Mouse (Mus musculus): Measurements from ENCODE around the gene Ltbp2.

The Ltbp2 gene

DNA sequence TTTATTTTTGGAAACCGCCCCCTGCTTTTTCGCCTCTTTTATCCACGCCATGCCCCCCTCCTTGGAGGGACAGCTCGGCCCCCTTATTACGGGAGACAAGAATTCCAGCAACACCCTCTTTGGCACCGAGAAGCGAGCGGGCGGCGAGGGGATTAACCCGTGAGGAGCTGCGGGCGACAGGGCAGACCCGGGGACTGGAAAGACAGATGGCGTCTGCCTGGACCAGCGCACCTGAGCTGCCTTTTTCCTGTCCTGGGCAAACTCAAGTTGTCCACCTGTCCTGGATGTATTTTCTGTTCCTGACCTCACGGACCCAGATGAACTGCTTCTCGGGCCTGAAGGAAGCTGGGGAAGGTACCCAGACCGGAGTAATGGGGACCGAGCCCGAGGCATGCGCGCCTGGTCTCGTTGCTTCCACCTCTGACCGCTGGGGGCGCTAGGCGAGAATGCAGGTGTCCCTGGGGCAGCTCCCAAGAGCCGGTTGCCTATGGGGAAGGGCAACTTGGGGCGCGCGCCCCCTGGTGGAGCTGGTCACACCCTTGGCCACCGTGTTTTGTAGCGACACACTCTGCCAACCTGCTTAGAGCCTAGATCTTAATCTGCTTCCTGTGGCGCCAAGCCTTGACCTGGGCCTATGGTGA lies at the start of gene Ltbp2:
TSS of gene Ltbp2 (minus strand) at position 52 of the 641 bp plus-strand sequence.
- in situ Hi-C loops (cut with MboI; ENCODE audit: unreplicated experiment in 2 of 2): loop anchor here in 1 of 2 experiments (5.0 to 10.0 kb wide), 3 partner anchors 92 to 219 kb away; no protein-coding TSS in a partner anchor

DNA sequence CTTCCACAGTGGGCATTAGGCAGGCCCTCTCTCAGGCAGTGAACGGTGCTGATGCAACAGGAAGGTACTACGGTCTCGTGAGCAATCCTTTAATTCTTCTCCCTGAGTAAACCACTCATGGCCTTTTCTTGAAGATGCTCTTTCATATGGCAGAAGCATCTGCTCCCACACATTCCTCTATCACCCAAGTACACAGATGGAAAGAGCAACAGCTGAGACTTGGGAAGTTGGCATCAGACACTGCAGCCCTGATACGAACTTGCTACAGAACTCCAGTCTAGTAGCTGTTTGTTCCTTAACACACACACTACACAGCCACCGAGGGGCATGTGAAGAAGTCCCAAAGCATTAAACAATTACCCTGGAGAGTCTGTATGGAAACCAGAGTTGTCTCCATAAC lies 48.0 kb upstream of the Ltbp2 start:
- in situ Hi-C loops (cut with MboI; ENCODE audit: unreplicated experiment in 2 of 2): no loop called here

DNA sequence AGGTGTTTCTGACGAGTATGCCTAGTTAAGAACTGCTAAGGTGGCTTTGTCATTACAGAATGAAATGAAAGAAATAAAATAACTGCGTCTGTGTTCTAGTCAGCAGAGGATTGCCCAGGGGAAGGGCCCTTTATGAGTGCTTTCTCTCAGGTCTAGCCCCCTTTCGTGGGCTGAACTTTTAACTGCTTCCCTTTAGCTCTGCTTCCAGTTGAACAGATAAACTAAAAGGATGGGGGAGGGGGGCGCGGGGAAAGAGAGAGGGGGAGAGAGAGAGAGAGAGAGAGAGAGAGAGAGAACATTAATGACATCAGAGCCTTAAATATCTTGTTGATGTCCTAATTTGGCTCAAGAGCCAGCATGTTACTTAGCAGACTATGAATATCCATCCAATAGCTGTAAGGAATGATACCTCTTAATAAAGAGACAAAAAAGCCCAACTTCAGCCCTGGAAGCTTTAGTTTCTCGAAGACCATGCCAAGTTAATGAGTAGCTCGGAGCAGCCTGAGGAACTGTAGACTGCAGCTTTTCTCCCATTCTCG lies 45.6 kb upstream of the Ltbp2 start:
- in situ Hi-C loops (cut with MboI; ENCODE audit: unreplicated experiment in 2 of 2): no loop called here

DNA sequence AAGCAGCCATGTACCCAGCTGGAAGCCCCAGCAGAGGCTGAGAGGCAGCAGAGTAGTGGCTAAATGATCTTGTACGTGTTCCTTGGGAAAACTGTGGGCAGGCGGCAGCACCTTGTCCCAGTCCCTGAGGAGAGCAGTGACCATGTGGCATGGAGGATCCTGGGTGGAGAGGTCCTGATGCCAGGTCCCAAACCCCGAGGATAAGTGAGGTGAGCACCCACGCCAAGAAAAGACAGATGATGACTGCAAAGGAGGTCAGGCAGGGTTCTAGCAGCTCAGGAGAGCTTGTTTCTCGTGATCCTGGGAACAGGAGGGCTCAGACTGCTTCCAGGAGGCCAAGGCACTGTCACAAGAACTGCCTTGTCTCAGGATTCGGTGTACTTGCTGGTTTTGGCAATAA lies 42.5 kb upstream of the Ltbp2 start:
- in situ Hi-C loops (cut with MboI; ENCODE audit: unreplicated experiment in 2 of 2): no loop called here

DNA sequence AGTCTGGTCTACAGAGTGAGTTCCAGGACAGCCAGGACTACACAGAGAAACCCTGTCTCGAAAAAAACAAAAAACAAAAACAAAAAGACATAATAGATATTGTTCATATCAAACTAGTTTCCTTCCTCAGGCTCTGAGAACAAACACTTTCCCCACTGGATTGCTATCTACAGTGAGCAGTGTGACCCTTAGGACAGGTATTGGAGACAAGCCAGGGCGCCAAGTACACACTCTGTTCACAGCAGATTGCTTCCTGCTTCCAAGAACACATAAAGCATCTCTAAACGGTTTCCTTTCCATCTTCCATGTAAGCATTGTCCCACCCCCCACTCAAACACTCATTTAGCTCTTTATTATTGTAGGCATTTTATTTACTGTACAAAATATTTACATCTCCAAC lies 41.5 kb upstream of the Ltbp2 start:
- in situ Hi-C loops (cut with MboI; ENCODE audit: unreplicated experiment in 2 of 2): no loop called here

DNA sequence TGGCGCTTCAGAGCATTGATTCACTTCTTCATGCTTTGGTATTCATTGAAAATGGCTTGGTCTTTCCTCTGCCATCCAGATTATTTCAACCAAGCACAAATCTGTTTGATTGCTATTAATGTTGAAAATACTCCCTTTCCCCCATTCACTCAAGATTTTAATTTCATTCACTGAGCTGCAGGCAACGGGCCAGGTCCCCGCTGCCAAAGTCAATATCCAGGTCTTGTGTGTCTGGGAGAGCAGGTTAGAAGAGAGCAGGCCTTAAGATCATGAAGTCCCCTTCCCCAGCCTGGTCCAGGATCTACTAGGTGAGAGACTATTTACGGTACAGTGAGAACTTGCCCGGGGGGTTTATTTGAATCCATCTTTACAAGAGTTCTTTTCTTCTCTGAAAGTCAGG lies 38.6 kb upstream of the Ltbp2 start:
- in situ Hi-C loops (cut with MboI; ENCODE audit: unreplicated experiment in 2 of 2): no loop called here

DNA sequence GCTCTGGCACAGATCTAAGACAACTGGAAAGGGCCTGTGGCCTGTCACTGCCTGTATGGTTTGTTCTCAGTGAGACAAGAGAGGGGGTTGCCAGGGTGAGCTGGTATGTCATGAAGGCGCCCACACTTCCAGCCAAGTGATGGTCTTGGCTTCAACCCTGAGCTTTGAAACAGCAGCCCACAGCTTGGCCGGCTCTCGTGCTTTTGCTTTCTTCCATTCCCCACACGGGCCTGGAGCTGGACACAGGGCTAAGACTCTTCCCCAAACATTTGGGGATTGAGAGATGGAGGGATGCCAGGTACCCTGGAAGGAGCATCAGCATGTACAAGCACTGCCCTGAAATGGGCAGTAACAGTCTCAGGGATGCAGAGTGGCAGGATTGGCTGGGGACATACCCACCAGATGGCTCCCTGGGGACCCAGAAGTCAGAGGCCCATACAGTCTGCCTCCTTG lies 36.3 kb upstream of the Ltbp2 start:
- in situ Hi-C loops (cut with MboI; ENCODE audit: unreplicated experiment in 2 of 2): no loop called here

DNA sequence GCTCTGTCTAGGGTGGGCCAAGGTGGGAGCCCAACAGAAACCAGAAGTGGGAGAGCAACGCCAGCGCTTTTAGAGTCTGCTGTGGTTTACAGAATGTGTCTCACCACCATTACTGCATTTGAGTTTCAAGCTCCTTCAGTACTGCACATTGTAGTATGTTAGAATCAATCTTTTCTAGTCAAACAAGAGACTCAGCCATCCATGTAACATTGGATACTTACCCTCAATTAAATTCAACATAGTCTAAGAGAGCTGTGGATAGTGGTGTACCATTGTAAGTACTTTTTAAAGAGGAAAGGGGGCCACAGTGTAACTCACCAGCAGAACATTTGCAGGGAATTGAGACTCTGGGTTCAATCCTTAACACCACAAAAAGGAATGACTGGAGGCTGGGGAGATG lies 35.3 kb upstream of the Ltbp2 start:
- in situ Hi-C loops (cut with MboI; ENCODE audit: unreplicated experiment in 2 of 2): no loop called here

DNA sequence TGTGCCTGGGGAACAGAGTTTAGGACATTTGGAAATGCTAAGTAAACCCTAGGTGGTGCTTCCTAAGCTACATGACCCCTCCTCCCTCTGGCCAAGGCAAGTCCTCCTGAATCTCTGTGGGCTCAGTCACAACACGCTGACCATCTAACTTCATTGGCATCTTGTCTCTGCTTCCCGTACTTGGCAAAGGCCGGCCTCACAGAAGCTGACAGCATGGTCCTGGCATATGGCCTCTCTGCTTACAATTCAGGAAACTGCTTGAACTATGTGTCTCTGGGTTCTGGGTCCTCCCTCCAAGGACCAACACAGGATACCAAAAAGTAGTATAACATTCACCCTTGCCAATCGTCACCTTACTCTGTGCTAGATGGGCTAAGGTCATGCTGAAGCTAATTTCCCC lies 33.7 kb upstream of the Ltbp2 start:
- in situ Hi-C loops (cut with MboI; ENCODE audit: unreplicated experiment in 2 of 2): no loop called here

DNA sequence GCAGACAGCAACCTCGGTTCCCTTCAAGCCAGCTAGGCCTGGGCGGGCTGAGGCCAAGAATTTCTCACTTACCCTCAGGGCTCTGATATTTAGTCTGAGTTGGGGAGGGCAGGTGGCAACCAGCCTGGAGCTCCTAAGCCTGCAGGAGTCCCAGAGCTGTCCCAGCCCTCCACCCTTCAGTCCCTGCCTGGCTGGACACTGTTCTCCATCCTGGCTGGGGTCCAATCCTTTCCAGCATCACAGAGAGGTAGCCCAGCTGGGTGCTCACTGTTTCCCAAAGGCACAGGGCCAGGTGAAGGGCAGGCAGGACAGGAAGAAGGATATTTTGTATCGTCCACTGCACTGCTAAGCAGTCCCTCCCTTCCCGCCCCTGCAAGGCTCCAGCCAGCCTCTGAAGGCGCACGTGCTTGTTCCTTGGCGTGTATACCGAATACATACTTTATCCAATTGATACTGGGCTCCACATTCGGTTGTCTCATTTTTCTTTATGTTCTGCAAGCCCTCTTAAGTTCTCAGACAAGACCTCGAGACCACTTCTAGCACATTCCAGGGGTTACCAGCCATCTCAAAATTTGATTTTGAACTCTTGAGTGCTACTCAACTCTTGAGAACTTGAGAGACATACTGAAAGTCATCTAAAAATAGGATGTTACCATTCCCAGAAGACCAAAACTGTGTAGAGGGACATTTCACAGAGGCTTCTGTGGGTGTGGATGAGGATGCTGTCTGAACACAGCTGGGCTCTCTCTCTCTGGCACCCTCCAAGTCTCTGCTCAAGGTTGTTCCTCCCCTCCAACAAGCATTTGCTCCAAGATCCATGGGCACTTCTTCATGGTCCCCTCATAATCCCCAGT lies 31.5 kb upstream of the Ltbp2 start:
- in situ Hi-C loops (cut with MboI; ENCODE audit: unreplicated experiment in 2 of 2): no loop called here

DNA sequence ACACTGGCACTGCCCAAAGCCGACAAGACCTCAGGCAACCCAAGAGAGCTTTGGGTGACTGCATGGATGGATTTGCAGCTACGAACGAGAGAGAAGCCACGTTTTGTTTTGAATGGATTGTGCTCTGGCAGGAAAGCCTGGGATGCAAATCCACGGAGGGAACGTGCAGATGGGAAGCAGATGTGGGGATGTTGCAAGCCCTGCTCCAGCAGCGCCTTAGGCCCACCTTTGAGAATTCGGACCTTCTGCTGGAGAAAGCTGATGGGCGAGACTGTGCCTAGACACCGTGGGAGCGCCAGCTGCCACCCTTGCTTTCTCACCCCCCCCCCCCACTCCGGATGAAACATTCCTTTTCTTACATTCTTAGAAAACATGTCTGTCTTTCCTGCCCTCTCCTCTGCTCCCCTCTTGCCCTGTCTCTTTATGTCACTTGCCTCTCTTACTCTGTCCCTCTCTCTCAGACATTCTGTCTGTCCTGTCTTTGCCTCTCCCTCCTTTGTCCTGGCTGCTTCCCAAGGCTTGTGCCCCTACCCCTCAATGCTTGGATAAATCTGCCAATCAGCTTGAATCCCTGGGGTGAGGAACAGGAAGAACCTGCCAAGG lies 30.8 kb upstream of the Ltbp2 start:
- in situ Hi-C loops (cut with MboI; ENCODE audit: unreplicated experiment in 2 of 2): no loop called here

DNA sequence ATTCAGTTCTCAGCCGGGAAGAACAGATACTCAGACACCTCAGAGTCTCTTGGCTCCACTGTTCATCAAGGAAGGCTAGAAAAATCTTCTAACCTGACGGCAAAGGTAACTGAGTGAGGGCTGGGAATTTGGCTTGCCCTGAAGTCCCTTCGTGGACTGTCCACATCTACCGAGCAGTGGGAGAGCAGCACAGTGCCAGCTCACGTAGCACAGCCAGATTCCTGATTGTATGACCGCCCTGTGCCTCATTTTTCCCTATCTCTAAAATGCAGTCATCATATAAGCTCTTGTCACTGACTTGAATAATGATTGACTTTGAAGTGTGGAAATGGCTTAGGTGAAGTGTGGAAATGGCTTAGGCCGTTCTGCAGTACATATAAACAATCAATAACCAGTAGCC lies 28.1 kb upstream of the Ltbp2 start:
- in situ Hi-C loops (cut with MboI; ENCODE audit: unreplicated experiment in 2 of 2): no loop called here

DNA sequence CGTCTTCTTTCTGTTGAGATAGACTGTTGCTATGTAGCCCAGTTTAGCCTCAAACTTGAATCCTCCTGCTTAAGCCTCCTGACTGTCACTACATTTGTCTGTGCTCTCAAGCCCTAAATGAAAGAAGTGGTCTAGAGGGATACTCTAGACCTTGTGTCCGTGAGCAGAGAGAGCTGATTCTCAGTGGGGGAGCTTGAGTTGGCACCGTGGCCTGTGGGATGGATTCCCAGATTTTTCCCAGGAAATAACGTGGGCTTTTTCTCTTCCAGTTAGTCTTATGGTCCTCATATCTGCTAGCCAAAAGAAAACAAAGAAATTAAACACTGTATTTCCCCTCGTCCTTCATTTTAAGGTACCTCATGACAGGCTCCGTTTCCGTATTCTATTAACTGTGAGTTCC lies 24.0 kb upstream of the Ltbp2 start:
- in situ Hi-C loops (cut with MboI; ENCODE audit: unreplicated experiment in 2 of 2): no loop called here

DNA sequence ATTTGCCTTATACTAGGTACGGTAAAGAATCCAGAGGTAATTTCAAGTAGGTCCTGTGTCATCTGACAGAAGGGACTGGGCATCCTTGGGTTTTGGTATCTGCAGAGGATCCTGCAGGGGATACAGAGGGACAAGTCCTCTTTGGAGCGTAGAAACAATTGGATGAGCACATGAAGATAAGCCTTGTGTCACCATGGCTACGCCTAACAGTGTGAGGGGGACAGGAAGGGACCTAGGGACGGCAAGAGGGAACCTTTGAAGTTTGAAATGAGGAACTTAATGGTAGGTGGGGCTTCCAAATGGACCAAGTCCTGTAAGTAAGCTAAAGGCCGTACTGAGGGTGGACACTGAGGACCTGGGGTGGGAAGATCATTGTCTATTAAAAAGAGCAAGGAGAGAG lies 21.0 kb upstream of the Ltbp2 start:
- in situ Hi-C loops (cut with MboI; ENCODE audit: unreplicated experiment in 2 of 2): no loop called here

DNA sequence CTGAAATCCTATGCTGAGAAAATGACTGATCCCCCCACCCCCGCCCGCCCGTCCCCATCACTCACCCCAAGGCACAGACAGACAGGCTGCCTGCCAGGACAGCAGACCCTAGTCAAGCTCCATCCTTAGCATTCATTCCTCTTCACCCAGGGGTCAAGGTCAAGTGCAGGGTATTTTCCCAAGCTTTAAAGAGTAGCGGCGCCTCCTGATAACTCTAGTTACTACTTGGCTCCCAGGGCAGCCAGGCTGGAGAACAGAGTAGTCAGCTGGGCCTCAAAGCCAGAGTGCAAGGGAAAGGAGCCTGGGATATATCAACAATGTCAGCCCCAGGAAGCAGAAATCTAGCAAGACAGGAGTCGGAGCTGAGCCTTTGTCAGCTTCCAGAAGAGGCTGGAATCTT lies 19.9 kb upstream of the Ltbp2 start:
- in situ Hi-C loops (cut with MboI; ENCODE audit: unreplicated experiment in 2 of 2): no loop called here

DNA sequence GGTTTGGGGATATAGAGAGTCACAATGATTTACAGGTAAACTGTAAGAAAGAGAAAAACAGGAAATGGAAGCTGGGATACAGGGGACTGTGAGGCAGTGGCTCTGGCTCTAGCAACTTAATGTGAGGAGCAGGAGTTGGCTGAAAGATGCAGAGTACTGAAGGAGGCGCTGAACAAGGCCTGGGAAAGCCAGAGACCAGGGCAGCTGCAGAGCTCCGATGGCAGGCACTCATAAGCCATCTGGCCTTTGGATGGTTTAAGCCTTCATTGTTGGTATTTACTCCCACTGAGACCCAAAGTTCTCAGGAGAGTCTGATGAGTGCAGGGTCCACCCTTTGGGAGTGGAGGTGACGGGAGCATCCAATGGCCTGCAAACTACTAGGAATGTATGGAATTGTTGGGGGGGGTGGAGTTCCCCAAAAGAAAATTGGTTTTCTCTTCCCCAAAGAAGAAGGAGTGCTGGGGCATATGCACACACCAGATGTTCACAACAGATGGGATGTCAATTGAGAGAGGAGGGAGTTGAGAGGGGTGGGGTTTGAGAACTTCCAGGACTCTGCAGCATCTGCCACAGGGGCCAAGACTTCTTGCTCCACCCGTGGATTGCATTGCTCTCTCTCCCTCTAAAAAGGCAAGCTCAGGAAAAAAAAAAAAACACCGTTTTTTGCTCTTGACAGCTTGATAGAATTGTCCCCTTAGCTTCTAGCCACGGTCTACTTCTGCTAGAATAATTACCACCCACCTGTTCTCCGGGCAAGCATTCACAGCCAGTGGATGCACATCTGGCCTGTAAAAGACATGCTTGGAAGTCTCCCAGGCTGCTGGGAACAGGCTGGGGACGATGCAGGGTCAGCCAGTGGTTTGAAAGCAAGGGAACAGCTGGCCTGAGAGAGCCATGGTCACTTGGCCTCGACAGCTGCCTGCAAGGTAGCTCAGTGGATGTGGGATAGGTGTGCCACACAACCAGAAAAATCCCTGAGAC lies 17.6 kb upstream of the Ltbp2 start:
- in situ Hi-C loops (cut with MboI; ENCODE audit: unreplicated experiment in 2 of 2): no loop called here

DNA sequence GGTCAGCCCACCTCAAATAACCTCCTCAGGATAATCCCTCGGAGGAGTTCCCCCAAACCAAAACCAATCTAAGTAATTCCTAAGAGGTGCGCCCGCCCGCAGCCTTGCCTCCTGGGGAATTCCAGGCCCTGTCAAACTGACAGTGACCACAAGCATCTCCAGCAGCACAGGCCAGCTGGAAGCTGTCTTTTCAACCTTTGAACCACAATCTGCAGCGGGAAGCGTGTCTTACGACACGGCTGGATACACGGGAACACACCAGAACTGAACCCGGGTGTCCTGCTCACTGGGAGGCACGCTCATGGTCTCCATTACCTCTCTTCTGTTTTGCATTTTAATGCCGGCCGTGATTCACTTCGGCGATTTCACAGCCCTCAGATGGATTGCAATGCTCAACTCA lies 14.0 kb upstream of the Ltbp2 start:
- in situ Hi-C loops (cut with MboI; ENCODE audit: unreplicated experiment in 2 of 2): no loop called here

DNA sequence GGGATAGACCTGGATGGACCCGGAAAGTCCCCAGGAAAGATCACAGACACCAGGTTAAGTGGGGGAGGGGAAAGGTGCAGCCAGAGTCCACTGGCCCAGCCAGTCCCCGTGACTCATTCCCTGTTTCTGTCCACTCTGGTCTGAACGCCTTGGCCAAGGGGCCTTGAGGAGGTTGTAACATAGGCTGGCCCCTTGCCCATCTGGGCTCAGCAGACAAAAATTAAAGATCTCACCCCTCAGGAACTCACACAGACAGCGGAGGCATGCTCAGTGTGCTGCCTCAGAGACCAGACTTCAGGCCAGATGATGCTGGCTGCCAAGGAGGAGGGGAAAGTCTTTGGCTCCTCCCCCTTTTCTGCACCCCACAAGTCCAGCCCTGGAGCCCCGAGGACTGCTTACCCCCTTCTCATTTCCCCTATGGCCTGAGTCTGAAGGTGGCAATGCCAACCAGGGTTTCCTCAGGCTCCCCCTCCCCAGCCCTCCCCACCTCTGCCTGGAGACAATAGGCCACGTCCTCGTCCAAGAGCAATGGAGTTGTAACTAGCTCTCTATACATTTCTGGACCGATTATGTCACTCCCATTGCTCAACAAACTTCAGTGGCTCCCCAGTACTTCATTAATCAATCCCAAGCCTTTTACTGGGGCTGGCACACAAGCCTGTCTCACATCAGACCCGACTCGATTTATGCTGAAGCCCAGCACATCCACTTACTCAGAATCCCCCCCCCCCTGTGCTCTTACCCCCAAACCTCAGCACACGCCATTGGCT lies 9.0 kb upstream of the Ltbp2 start:
- in situ Hi-C loops (cut with MboI; ENCODE audit: unreplicated experiment in 2 of 2): loop anchor here in 1 of 2 experiments (5.0 kb wide), 1 partner anchor 43 kb away; no protein-coding TSS in a partner anchor

DNA sequence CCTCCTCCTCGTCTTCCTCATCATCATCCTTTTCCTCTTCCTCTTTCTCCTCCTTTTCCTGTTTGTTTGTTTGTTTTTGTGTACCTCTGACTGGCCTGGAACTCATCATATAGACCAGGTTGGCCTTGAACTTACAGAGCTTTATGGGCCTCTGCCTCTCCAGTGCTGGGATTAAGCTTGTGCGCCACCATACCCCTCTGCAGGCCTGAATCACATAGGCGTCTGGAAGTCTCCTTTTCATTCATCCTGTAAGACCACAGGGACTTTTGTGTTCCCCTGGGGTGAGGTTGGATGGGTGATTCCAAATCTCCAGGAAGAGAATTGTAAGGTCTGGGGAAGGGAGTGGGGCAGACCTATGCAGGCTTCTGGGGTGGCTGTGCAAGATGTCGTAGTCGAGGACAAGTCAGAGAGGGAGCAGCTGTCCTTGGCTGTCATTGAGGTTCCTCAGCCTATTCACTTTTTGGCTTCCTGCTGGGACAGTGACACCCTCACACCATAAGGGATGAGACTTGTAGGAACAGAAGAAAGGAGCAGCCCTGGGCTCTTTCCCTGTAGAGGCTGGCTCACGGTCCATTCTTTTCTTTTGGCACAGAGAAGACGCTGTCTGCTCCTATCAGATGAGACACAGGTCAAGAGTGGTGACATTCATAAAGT lies 8.2 kb upstream of the Ltbp2 start:
- in situ Hi-C loops (cut with MboI; ENCODE audit: unreplicated experiment in 2 of 2): loop anchor here (5.0 kb wide), 2 partner anchors 42 to 237 kb away; no protein-coding TSS in a partner anchor

All from v-Abl transformed pro-B cells (cell line).